ENCODE assay signal across 30 mouse cellular contexts in the genomic region with DNA sequence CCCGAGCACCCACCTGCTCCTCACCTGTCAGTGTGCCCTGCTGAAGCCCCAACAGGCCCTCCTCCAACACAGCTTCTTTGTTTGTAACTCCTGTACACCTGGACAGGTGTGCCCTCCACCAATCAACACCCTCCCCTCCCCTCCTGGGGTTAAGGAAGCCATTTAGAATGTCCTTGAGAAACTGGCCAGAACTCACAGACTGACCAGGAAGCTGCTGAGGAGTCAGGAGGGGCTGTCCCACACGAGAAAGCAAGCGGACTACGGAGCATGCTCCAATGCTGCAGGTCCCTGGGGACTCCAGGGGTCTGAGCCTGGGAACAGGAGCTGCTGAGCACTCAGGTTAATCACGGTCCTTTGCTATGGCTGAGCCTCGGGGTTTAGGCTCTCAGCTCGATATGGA. TPM values are rescaled to one million over a fixed set of nuclear protein-coding genes. Genes with fewer than 3 reads are reported as not detected.
DNase-seq lines count a peak whose midpoint lies in the region; ATAC-seq lines count a peak whose summit lies in the region.
"Had no signal": no experiment of that assay in that cellular context is flagged by ENCODE, and none has a peak within 500 bp of the region (broad histone marks: within the 10 kb centered on the region; RNA-seq: fewer than 3 reads in every experiment).

TSS of gene Clcnkb (minus strand) at position 91 of the 400 bp plus-strand sequence.

- peaks cover 9% of the 10 kb centered on the region for H3K4me1 ChIP-seq in kidney, embryonic 14.5 days (ENCODE audit: control insufficient read depth, insufficient read depth, low read length)
- no peaks in the 10 kb centered on the region for H3K4me1 ChIP-seq in forebrain, embryonic 13.5 days
- H3K4me1 ChIP-seq: forebrain, embryonic 12.5 days; hindbrain, embryonic 13.5 days had no signal

- no peak within 1 kb of the TSS for H3K4me2 ChIP-seq in kidney, embryonic 14.5 days (replicated peaks; ENCODE audit: low read depth, low read length)
- H3K4me2 ChIP-seq in forebrain, embryonic 13.5 days = no peak within 1 kb of the TSS
- H3K4me2 ChIP-seq: embryonic facial prominence, embryonic 15.5 days; forebrain, embryonic 12.5 days; hindbrain, embryonic 13.5 days; limb, embryonic 12.5 days; liver, embryonic 11.5 days; midbrain, embryonic 11.5 days; stomach, embryonic 15.5 days had no signal

- H3K9ac ChIP-seq in kidney, embryonic 14.5 days (ENCODE audit: low read depth, low read length) = no peak within 1 kb of the TSS
- H3K9ac ChIP-seq in forebrain, embryonic 13.5 days = no peak within 1 kb of the TSS
- H3K9ac ChIP-seq: embryonic facial prominence, embryonic 15.5 days; forebrain, embryonic 12.5 days; hindbrain, embryonic 13.5 days; limb, embryonic 12.5 days; stomach, embryonic 15.5 days had no signal

- H3K4me3 ChIP-seq in kidney, embryonic 14.5 days (ENCODE audit: low read length) = no peak within 1 kb of the TSS
- no peak within 1 kb of the TSS for H3K4me3 ChIP-seq in forebrain, embryonic 13.5 days
- H3K4me3 ChIP-seq: embryonic facial prominence, embryonic 10.5 days; embryonic facial prominence, embryonic 15.5 days; forebrain, embryonic 12.5 days; hindbrain, embryonic 13.5 days; left cerebral cortex, adult 2 months; limb, embryonic 12.5 days; stomach, embryonic 15.5 days had no signal

- H3K27me3 ChIP-seq in kidney, embryonic 14.5 days (ENCODE audit: control insufficient read depth, insufficient read depth, low read length) = no peaks in the 10 kb centered on the region
- H3K27me3 ChIP-seq in forebrain, embryonic 13.5 days = no peaks in the 10 kb centered on the region
- H3K27me3 ChIP-seq: embryonic facial prominence, embryonic 15.5 days; stomach, embryonic 15.5 days had no signal

- no peaks in the 10 kb centered on the region for H3K9me3 ChIP-seq in kidney, embryonic 14.5 days (ENCODE audit: control insufficient read depth, low read length)
- no peaks in the 10 kb centered on the region for H3K9me3 ChIP-seq in forebrain, embryonic 13.5 days (replicated peaks)
- H3K9me3 ChIP-seq: embryonic facial prominence, embryonic 10.5 days; embryonic facial prominence, embryonic 15.5 days; forebrain, embryonic 12.5 days; hindbrain, embryonic 13.5 days; limb, embryonic 12.5 days; stomach, embryonic 15.5 days had no signal

- peak; percentile 79 for DNase-seq in kidney, adult 11 months
- DNase-seq in kidney, adult 9 months = peak; percentile 74
- peak; percentile 68 for DNase-seq in kidney, postnatal 14 days
- no peak for DNase-seq in frontal cortex, postnatal 36 days (ENCODE audit: low spot score in 2 of 2)
- DNase-seq in cerebellum, postnatal 4 days (ENCODE audit: low spot score in 2 of 2) = no peak
- DNase-seq: adrenal gland, adult 2 months; adrenal gland, postnatal 36 days; cerebellum, adult 18-20 months; cerebellum, postnatal 10 days; heart, postnatal 4 days; lung, postnatal 36 days; right cerebral cortex, postnatal 25 days had no signal

- H3K36me3 ChIP-seq in kidney, embryonic 14.5 days (ENCODE audit: control insufficient read depth, insufficient read depth, low read length) = no peaks in the 10 kb centered on the region
- no peaks in the 10 kb centered on the region for H3K36me3 ChIP-seq in forebrain, embryonic 13.5 days (ENCODE audit: poor library complexity, severe bottlenecking)
- H3K36me3 ChIP-seq: embryonic facial prominence, embryonic 10.5 days; embryonic facial prominence, embryonic 15.5 days; forebrain, embryonic 12.5 days; hindbrain, embryonic 13.5 days; limb, embryonic 12.5 days; stomach, embryonic 15.5 days had no signal

- WGBS in kidney, embryonic 14.5 days = 68% methylated on average over 7 of the region's 7 CpGs
- 73% methylated on average over 7 of the region's 7 CpGs for WGBS in forebrain, embryonic 13.5 days

- no peak for ATAC-seq in kidney, embryonic 14.5 days (ENCODE audit: low FRiP score, low TSS enrichment)
- ATAC-seq in forebrain, embryonic 13.5 days = no peak
- ATAC-seq: activated CD4-positive, CD25-positive, alpha-beta regulatory T cell, adult 4 months; CD4-positive, CD25-positive, alpha-beta regulatory T cell, adult 4 months; intestine, embryonic 16.5 days; midbrain, embryonic 16.5 days had no signal

- H3K27ac ChIP-seq in kidney, embryonic 14.5 days (ENCODE audit: low read depth, low read length) = no peak within 1 kb of the TSS
- H3K27ac ChIP-seq in forebrain, embryonic 13.5 days = no peak within 1 kb of the TSS
- H3K27ac ChIP-seq: embryonic facial prominence, embryonic 10.5 days; embryonic facial prominence, embryonic 15.5 days; forebrain, embryonic 12.5 days; hindbrain, embryonic 13.5 days; left cerebral cortex, adult 2 months; limb, embryonic 12.5 days; stomach, embryonic 15.5 days had no signal

RNA-seq across cellular contexts. Expression of gene Clcnkb, which starts in this region (rescaled TPM):
- 3.6 and 6.0 TPM in 2 replicates for polyA plus RNA-seq in kidney, embryonic 14.5 days (2014; fragmentation: Nextera tagmentation; extraction: Ambion mirVana)
- polyA plus RNA-seq in forebrain, embryonic 13.5 days (2015; fragmentation: Nextera tagmentation; extraction: Ambion mirVana) = not detected in 2 replicates
- polyA plus RNA-seq: activated CD4-positive, CD25-positive, alpha-beta regulatory T cell, adult 4 months; adrenal gland, adult 2 months; CD4-positive, CD25-positive, alpha-beta regulatory T cell, adult 4 months; cortical plate, adult 2 months; embryonic facial prominence, embryonic 15.5 days; forebrain, embryonic 12.5 days; hindbrain, embryonic 13.5 days; limb, embryonic 12.5 days; liver, embryonic 11.5 days; liver, embryonic 16.5 days; midbrain, embryonic 11.5 days; midbrain, embryonic 16.5 days; neural tube, embryonic 11.5 days; stomach, embryonic 15.5 days had no signal

Comparison
In these comparisons a context has a peak if more than half of its experiments do, and no peak if none do; other contexts are left out.
1. DNase-seq: peak in kidney, adult 11 months (single experiment), kidney, adult 9 months (single experiment) and kidney, postnatal 14 days (single experiment); none in frontal cortex, postnatal 36 days (0 of 2) and cerebellum, postnatal 4 days (0 of 2).